Mouse (Mus musculus) C2C12 (cell line): ENCODE data around the gene Tmem158.

ENCODE experiments used
- CEBPB ChIP-seq: IDR thresholded peaks from one replicate; pipeline ENCODE4 v1.6.1; 2011; ENCODE audit warnings: low read depth, mild to moderate bottlenecking, control low read depth, moderate library complexity
- CTCF ChIP-seq: IDR thresholded peaks from one replicate; pipeline ENCODE4 v1.5.1; 2011; ENCODE audit not compliant: control insufficient read depth, insufficient read depth, insufficient read length

GRCm38 (mm10) chr9:123275373-123275772, 14.8 kb upstream of the Tmem158 start:
- TF ChIP-seq CEBPB (no peak), CTCF (no peak)
